In genomic region chr2:93877005-93877404, GRCm38 (mm10) we compare ENCODE assay signal across 19 mouse cellular contexts. TPM values are rescaled to one million over a fixed set of nuclear protein-coding genes. Genes with fewer than 3 reads are reported as not detected.
DNase-seq lines count a peak whose midpoint lies in the region; ATAC-seq and TF ChIP-seq lines count a peak whose summit lies in the region.
"Had no signal": no experiment of that assay in that cellular context is flagged by ENCODE, and none has a peak within 500 bp of the region (broad histone marks: within the 10 kb centered on the region; RNA-seq: fewer than 3 reads in every experiment).

No protein-coding gene starts in this region.

- no peak for TF ChIP-seq POLR2A in lung, adult 2 months (IDR thresholded peaks at IDR 0.05; ENCODE audit: borderline replicate concordance, extremely low read depth, low read depth, low read length)

- no peak for TF ChIP-seq CTCF in lung, adult 2 months (IDR thresholded peaks at IDR 0.05; ENCODE audit: insufficient read depth, low read length)
- no peak for TF ChIP-seq CTCF in stomach, postnatal 0 days (IDR thresholded peaks at IDR 0.05; ENCODE audit: low read depth)

- no peak overlapping the region for H3K4me3 ChIP-seq in lung, adult 2 months (replicated peaks; ENCODE audit: extremely low read depth, low read depth, low read length)
- H3K4me3 ChIP-seq in stomach, postnatal 0 days (ENCODE audit: low read depth, low read length) = no peak overlapping the region
- H3K4me3 ChIP-seq in liver, embryonic 11.5 days (ENCODE audit: low read depth, low read length) = no peak overlapping the region
- H3K4me3 ChIP-seq: kidney, embryonic 15.5 days; layer of hippocampus, adult 2 months; midbrain, embryonic 10.5 days; neural tube, embryonic 13.5 days had no signal

- no peak for TF ChIP-seq EP300 in stomach, postnatal 0 days (optimal IDR thresholded peaks at IDR 0.05)

- no peaks in the 10 kb centered on the region for H3K36me3 ChIP-seq in stomach, postnatal 0 days (ENCODE audit: control insufficient read depth, insufficient read depth, low read length)
- H3K36me3 ChIP-seq in liver, embryonic 11.5 days (ENCODE audit: control insufficient read depth, insufficient read depth, low read length) = no peaks in the 10 kb centered on the region
- H3K36me3 ChIP-seq: kidney, embryonic 15.5 days; midbrain, embryonic 10.5 days; neural tube, embryonic 13.5 days had no signal

- intact Hi-C loops in heart, postnatal 25 days (cut with DNase I) = no loop called here
- intact Hi-C loops in heart, postnatal 14 days (cut with DNase I) = no loop called here

- H3K27me3 ChIP-seq in stomach, postnatal 0 days (ENCODE audit: control insufficient read depth, insufficient read depth, low read length) = no peaks in the 10 kb centered on the region
- H3K27me3 ChIP-seq in liver, embryonic 11.5 days (replicated peaks; ENCODE audit: control insufficient read depth, insufficient read depth, low read length) = no peaks in the 10 kb centered on the region
- H3K27me3 ChIP-seq: neural tube, embryonic 13.5 days had no signal

- no peaks in the 10 kb centered on the region for H3K4me1 ChIP-seq in lung, adult 2 months (ENCODE audit: control insufficient read depth, insufficient read depth, low read length)
- no peaks in the 10 kb centered on the region; the same call in none of the 2 replicates for H3K4me1 ChIP-seq in stomach, postnatal 0 days (replicated peaks; ENCODE audit: control insufficient read depth, insufficient read depth)
- peaks cover 8% of the 10 kb centered on the region for H3K4me1 ChIP-seq in liver, embryonic 11.5 days (replicated peaks; ENCODE audit: control insufficient read depth, insufficient read depth, low read length)

- ATAC-seq in stomach, postnatal 0 days (ENCODE audit: low FRiP score, low TSS enrichment) = peak; percentile 8; the same call in 1 of the 2 replicates
- no peak for ATAC-seq in liver, embryonic 11.5 days (replicated peaks; ENCODE audit: low FRiP score)
- ATAC-seq: forebrain, embryonic 16.5 days had no signal

- no peak overlapping the region for H3K9ac ChIP-seq in stomach, postnatal 0 days (ENCODE audit: low read length)
- H3K9ac ChIP-seq in liver, embryonic 11.5 days (ENCODE audit: low read depth, low read length) = no peak overlapping the region
- H3K9ac ChIP-seq: kidney, embryonic 15.5 days; neural tube, embryonic 13.5 days had no signal

- 52% methylated on average over 5 of the region's 5 CpGs for WGBS in lung, adult 2 months
- 22% methylated on average over 5 of the region's 5 CpGs for WGBS in stomach, postnatal 0 days
- WGBS in liver, embryonic 11.5 days = 45% methylated on average over 5 of the region's 5 CpGs

- H3K9me3 ChIP-seq in stomach, postnatal 0 days (ENCODE audit: control insufficient read depth, low read length) = no peaks in the 10 kb centered on the region
- no peaks in the 10 kb centered on the region for H3K9me3 ChIP-seq in liver, embryonic 11.5 days (ENCODE audit: control insufficient read depth, low read length)
- H3K9me3 ChIP-seq: kidney, embryonic 15.5 days; midbrain, embryonic 10.5 days; neural tube, embryonic 13.5 days had no signal

- peak; percentile 25 for DNase-seq in heart, adult 8-10 months (ENCODE audit: low spot score)
- no peak for DNase-seq in heart, postnatal 25 days (ENCODE audit: low spot score)
- peak; percentile 64 for DNase-seq in lung, postnatal 10 days
- no peak for DNase-seq in lung, adult 2 months
- DNase-seq in heart, postnatal 14 days = peak; percentile 27 to 30
- DNase-seq in stomach, postnatal 0 days (ENCODE audit: low spot score) = no peak
- no peak for DNase-seq in liver, embryonic 11.5 days (ENCODE audit: low spot score)
- DNase-seq: adrenal gland, adult 8-10 months; cerebellum, adult 9-11 months; liver; lung, postnatal 36 days had no signal

- H3K4me2 ChIP-seq in stomach, postnatal 0 days (replicated peaks; ENCODE audit: low read depth) = no peak overlapping the region
- H3K4me2 ChIP-seq in liver, embryonic 11.5 days = no peak overlapping the region
- H3K4me2 ChIP-seq: kidney, embryonic 15.5 days; neural tube, embryonic 13.5 days had no signal

- no peak overlapping the region for H3K27ac ChIP-seq in stomach, postnatal 0 days (replicated peaks)
- H3K27ac ChIP-seq in liver, embryonic 11.5 days (ENCODE audit: low read depth, low read length) = no peak overlapping the region
- H3K27ac ChIP-seq: kidney, embryonic 15.5 days; layer of hippocampus, adult 2 months; midbrain, embryonic 10.5 days; neural tube, embryonic 13.5 days had no signal

RNA-seq across cellular contexts. Expression of gene Accsl, which starts 8.0 kb away (rescaled TPM):
- total RNA-seq in heart, adult 8-10 months (2022) = not detected
- not detected for total RNA-seq in heart, postnatal 25 days (2021)
- polyA plus RNA-seq in lung, adult 2 months (2012; rRNA removed) = 0.08 TPM in 1 of 2 replicates, not detected in the other
- total RNA-seq in heart, postnatal 14 days (2021) = not detected
- not detected in 2 replicates for polyA plus RNA-seq in stomach, postnatal 0 days (2015; fragmentation: Nextera tagmentation; extraction: Ambion mirVana)
- not detected in 2 replicates for polyA plus RNA-seq in liver, embryonic 11.5 days (2014; fragmentation: Nextera tagmentation; extraction: Ambion mirVana)
- total RNA-seq: gastrocnemius, adult 8-10 months; MEL; monocyte, adult 5-6 weeks had no signal
- polyA plus RNA-seq: kidney, embryonic 15.5 days; midbrain, embryonic 10.5 days had no signal

RNA-seq across cellular contexts. Expression of gene Accs, which starts 27.3 kb away (rescaled TPM):
- 1 to 10 TPM; 4.1 to 9.5 (median 5.7) TPM for total RNA-seq in heart, adult 8-10 months (2022)
- 1 to 10 TPM; 3.9 to 5.4 TPM for total RNA-seq in heart, postnatal 25 days (2021)
- polyA plus RNA-seq in lung, adult 2 months (2012; rRNA removed) = 17.5 and 19.1 TPM in 2 replicates
- 1 to 10 TPM; 3.4 to 5.0 TPM for total RNA-seq in heart, postnatal 14 days (2021)
- polyA plus RNA-seq in stomach, postnatal 0 days (2015; fragmentation: Nextera tagmentation; extraction: Ambion mirVana) = 4.7 and 5.0 TPM in 2 replicates
- polyA plus RNA-seq in liver, embryonic 11.5 days (2014; fragmentation: Nextera tagmentation; extraction: Ambion mirVana) = 3.3 and 4.8 TPM in 2 replicates

RNA-seq across cellular contexts. Expression of gene Ext2, which starts 54.6 kb away (rescaled TPM):
- 10 to 100 TPM; 40.9 to 43.0 (median 42.0) TPM for total RNA-seq in heart, adult 8-10 months (2022)
- total RNA-seq in heart, postnatal 25 days (2021) = 10 to 100 TPM; 41.7 to 44.4 TPM
- polyA plus RNA-seq in lung, adult 2 months (2012; rRNA removed) = 58.3 and 59.5 TPM in 2 replicates
- 10 to 100 TPM; 48.8 to 49.9 TPM for total RNA-seq in heart, postnatal 14 days (2021)
- polyA plus RNA-seq in stomach, postnatal 0 days (2015; fragmentation: Nextera tagmentation; extraction: Ambion mirVana) = 51.0 and 51.2 TPM in 2 replicates
- polyA plus RNA-seq in liver, embryonic 11.5 days (2014; fragmentation: Nextera tagmentation; extraction: Ambion mirVana) = 68.0 and 72.0 TPM in 2 replicates

Comparison
In these comparisons a context has a peak if more than half of its experiments do, and no peak if none do; other contexts are left out.
1. DNase-seq: peak in heart, adult 8-10 months (single experiment), lung, postnatal 10 days (single experiment) and heart, postnatal 14 days (2 of 2); none in heart, postnatal 25 days (single experiment), lung, adult 2 months (single experiment), stomach, postnatal 0 days (single experiment) and liver, embryonic 11.5 days (single experiment).